Mouse (Mus musculus) adrenal gland, postnatal 25 days (tissue): Measurements from ENCODE around the gene Piwil4. TPM values are rescaled to one million over a fixed set of nuclear protein-coding genes. Genes with fewer than 3 reads are reported as not detected.
A peak's percentile ranks its signal among the peaks of the same experiment; 100 is the strongest.

Experiments
- DNase-seq: peaks from one replicate; pipeline ENCODE4 v3.0.0; 2021; ENCODE audit warnings: mixed read lengths
- long read RNA-seq: library from polyadenylated mRNA; stranded (forward); transcript quantifications from one replicate; pipeline ENCODE4 v2.0.0, GENCODE M21; 2021
- total RNA-seq: library from RNA; stranded (reverse); gene quantifications from 2 replicates; pipeline ENCODE4 v1.2.3, GENCODE M21; 2021

Gene Piwil4
- total RNA-seq = 0.12 TPM in 1 of 2 replicates, not detected in the other
- long read RNA-seq = 0 reads

DNA sequence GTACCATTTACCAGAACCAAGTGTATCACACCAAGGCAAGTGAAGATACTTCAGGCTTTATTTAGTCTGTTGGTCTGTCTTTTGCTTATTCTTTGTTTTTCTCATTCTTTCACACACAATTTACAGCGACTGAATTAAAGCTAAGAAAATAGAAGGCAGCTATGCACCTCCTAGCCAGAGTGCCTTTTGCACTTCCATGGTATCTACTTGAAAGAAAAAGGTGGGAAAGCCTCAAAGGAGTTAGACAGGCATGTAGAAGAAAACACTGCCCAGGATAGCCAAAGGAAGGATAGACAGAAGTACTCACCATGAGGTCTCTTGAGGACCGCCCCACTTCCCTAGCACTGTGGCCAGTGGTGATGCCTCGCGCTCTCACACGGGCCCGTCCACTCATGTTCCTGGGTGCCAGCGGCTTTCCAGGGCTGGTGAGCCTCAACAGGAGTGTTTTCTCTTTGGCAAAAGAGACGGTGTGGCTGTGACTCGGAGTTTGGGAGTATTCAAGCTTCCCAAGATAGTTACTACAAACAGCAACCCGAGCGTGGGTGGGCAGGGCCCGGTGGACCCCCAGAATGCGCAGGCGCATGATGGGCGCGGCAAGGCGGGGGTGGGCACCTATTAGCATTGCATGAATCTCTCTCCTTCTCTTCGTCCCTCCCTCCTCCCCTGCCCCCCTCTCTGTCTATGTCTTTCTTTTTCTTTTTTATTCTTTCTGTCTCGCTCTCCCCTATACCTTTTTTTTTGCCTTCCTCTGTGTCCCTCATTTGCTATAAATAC, at the start of gene Piwil4:
Gene Piwil4, minus strand, starts transcription at position 583 of the 774 bp plus-strand sequence.
- no peak for DNase-seq

DNA sequence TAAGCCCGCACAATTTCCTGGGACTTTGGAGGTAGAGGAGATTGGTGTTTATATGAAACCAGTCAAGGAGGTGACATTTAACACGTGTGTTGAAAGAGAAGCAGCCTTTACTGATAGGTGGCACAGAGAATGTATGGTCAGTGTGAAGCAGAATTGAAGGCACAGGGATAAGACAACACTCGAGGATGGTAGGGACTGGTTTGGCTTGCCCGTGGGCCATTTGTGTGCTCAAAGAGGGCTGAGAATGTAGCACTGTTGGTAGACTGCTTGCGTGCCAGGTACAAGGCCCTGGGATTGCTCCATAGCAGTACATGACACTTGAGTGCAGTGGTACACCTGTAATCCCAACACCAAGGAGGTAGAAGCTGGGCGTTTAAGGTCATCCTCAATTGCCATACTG, 46.8 kb upstream of the Piwil4 start:
- no peak for DNase-seq

DNA sequence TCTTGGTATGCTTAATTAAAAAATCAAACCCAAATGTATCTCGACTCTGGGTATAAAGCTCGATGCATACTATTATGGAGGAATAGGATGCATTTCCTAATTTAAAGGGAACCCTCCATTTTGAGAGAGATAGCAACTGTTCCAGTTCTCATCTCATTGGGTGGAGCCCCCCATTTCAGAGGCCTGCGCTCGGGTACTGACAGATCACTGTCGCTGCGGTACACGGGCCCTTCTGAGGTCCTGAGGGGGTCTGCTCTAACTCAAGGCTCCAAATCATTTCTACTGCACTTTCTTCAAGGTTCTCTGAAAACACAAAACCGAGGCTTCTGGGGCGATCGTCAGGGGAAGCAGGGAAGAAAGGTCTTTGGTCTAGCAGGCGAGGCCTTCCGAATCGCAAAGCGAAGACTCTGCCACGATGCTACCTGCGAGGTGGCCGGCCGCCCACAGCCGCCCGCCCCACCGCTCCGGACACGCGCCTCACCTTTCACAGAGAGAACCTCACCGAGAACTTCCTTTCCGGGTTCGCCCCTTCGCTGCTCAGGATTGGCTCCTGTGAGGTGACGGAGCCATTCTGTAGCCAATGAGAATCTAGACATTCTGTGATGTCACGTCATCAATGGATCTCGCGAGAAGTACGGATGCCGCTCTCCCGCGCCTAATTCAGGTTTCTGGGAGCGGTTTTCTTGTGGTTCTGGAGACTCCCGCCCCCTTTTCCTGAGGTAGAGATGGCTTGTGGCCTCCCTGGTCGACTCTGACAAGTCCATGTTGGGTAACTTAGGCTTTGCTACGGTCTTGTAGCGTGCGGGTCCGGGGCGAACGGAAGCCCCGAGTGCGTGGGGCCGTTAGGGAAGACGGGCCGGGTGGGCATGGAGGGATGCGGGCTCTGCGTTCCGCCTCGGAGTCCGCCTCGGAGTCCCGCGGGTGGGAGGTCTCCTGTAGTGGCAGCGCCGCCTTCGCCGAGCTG, 43.8 kb upstream of the Piwil4 start, which contains the start of the genes Mre11a and Ankrd49:
Gene Mre11a, plus strand, starts transcription at position 616 of the 964 bp plus-strand sequence.
Gene Ankrd49, minus strand, starts transcription at position 818 of the 964 bp plus-strand sequence.
- peak; percentile 85 for DNase-seq

DNA sequence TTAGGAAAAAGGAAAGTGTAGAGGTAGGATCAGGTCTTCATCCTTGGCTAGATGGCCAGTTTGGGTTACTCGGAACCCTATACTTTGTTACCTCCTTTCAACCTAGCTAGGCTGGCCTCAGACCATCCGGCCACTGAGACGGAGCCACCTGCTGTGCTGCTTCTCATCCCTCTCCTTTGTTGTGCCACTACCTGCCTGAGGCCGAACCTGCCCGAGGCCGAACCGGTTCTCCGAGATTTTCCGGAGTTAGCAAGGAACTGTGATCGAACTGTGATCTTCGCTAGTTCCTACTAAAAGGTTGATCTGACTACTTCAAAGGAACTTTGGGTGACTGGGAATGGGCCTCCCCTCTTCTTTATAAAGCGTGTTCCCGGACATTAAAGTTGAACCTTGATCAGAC, 37.8 kb upstream of the Piwil4 start:
- no peak for DNase-seq

DNA sequence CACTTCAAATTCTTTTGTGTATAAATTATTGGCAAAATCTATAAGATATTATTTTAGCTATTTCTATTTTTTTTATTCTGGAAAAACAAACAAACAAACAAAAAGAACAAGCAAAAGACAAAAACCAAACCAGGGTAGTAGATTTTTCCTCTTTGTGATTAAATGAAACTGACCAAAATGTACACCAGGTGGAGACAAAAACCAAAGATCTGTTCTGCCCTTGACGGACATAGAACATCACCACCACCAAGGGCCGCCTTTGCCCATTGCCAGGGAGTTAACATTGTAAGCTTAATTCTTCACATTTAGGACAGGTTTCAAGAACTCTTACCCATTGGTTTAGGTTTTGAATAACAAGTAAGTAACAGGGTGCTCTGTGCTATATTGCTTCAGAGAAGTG, 33.3 kb upstream of the Piwil4 start:
- DNase-seq = no peak

DNA sequence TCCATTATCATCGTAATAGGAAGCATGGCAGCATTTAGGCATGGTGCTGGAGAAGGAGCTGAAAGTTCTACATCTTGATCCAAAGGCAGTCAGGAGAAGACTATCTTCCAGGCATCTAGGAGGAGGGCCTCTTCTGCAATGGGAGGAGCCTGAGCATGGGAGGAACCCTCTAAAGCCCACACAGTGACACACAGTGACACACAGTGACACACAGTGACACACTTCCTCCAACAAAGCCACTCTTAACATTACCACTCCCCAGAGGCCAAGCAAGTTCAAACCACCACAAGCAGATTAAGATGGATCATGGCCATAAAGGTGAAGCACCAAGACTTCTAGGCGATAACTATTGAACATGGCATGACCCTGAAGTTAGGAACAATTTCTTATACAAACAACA, 31.5 kb upstream of the Piwil4 start:
- no peak for DNase-seq

DNA sequence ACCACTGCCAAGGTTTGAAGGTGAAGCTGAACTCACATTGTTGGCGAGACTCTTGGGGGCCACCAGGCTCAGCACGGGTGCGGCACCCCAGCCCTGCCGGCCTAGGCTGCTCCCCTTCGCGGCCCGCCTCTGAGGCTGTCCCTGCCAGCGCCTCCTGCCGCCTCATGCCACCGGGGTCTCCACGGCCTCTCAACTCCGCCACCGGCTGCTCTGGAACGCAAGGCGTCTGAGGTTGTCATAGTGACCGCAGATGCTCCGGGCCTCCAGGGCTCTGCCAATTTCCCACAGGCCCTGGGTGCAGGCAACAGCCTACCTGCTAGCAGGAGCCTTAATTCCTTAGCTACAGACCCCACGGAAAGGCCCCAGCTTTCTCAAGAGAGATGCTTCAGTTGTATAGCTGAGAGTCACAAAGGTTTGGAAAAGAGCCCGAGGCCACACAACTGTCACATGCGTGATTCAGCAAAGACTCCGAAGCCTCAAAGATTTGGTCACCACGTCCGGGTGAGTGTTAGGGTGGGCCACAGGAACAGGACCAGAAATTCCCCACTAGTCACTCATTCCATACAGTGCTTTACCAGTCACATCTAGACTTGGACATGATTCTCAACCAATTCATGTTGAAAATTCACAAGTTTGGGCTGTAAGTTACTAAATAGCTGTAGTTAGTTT, 30.4 kb upstream of the Piwil4 start, which contains the start of gene 1700012B09Rik:
Gene 1700012B09Rik, minus strand, starts transcription at position 228 of the 669 bp plus-strand sequence.
- no peak for DNase-seq

DNA sequence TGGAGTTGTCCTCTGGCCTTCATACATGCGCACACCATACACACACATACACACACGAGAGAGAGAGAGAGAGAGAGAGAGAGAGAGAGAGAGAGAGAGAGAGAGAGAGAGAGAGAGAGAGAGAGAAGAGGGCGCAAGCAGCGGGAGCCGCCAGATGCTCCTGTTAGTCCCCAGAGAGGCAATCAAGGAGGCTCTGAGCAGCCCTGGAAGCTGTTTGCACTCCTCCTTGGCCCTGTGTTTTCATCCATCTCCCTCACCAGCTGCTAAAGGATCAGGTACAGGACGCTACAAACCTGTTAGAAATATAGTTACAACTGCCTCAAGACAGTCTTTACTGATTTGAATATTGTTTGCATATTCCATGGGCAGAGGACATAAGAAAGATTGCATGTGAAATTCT, 29.3 kb upstream of the Piwil4 start:
- no peak for DNase-seq

DNA sequence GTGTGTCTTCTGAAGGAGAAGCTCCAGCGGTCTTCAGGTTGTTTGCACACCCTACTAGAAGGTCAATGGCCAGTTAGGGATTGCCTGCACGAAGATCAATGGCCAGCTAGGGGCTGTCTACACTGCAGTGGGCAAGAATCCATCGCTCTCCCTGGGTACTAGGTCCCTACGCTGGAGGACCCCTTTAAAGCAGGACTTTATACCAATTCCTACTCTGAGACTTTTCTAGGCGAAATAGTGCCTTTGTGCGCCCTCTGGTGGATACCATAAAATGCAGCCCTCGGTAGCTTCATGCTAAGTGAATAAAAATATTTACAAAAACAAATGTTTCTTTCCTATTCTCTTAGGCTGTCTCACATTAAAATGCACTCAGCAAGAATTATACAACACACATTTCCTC, 24.2 kb upstream of the Piwil4 start:
- peak; percentile 47 for DNase-seq

DNA sequence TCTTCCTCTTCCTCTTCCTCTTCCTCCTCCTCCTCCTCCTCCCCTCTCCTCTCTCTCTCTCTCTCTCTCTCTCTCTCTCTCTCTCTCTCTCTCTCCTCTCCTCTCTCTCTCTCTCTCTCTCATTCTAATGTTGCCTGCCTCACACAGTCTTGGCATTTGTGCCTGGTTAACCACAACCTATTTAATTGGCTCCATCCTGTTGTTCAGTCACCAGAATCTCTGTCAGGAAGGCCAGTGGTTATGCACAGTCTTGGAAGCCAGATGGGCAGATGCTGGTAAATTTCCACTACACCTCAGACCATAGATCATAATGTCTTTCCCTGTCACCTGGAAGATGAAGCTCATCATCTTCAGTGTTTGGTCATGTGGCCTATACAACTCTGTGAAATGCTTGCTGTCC, 18.7 kb upstream of the Piwil4 start:
- DNase-seq = no peak

DNA sequence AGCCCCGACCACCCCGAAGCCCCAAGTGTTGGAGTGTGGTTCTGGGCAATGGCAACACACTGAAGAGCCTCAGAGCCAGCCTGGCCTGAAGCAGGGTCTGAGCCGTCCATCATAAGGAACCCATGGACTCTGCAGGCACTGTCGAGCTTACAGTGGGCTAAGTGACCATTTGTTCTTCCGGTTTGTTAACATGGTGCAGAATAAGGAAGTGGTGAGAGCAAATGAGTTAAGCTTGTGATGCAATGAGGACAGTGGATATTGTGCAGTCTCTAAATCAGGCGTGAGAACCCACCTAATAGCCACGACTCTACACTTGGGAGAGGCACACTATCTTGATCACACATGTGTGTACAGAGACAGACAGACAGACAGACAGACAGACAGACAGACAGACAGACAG, 18.1 kb upstream of the Piwil4 start:
- DNase-seq = no peak

DNA sequence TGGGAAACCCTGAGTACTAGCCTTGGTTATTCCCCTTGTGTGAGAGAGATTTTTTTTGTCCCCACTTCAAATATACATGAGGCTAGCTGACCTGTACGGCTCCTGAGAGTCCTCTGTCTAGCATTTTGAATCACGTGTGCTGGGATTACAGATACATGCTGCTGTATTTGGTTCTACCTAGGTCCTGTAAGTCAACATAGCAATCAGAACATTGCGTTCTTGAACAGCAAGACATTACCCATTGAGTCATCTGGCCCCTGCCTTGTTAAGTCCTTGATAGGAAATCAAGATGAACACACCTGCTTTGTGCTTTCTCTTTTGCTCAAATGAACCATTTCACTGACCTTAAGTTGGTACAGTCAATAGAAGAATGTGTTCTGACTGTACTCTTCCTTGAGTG, 13.9 kb upstream of the Piwil4 start:
- DNase-seq = no peak

DNA sequence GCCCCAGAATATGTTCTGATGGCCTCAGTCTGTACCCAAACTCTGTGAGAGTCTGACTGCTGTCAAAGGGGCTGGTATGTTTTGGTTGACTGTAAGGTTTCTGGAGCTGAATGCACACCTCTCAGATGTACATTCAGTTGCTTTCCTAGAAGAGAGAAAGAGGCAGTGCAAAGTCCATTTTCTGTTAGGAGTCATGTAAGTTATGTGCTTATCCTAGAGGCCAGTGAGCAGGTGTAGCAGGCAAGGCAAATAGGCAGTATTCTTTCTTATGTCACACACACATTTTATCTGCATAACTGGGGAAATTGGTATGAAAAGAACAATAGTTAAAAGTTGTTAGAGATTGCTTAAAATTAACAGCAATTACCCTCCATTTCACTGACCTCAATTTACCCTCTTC, 13.4 kb upstream of the Piwil4 start:
- DNase-seq = no peak

DNA sequence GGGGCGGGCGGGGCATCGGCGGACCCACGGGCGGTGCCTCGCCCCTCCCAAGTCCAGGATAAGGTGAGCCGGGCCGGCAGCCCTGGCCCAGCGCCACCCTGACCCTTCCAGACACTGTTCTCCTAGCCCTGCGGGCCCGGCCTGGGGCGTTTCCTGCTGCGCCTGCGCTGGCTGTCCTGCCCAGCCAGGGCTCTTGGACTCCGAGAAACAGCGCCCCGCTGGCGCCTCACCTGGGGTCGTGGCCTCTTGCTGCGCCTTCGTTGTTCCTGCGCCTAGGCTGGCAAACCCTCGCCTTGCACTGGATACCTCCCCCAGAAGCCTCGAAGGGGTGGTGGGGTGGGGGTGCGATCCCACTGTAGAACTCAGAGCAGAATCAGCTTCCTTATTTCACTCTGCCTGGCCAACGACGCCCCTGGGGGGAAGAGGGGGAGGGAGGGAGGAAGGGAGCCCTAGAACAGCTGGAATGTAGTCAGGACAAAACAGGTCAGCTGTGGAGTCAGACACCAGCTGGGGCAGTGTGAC, 11.5 kb upstream of the Piwil4 start, which contains the start of gene Fut4:
Gene Fut4, minus strand, starts transcription at position 393 of the 522 bp plus-strand sequence.
- peak; percentile 66 for DNase-seq

DNA sequence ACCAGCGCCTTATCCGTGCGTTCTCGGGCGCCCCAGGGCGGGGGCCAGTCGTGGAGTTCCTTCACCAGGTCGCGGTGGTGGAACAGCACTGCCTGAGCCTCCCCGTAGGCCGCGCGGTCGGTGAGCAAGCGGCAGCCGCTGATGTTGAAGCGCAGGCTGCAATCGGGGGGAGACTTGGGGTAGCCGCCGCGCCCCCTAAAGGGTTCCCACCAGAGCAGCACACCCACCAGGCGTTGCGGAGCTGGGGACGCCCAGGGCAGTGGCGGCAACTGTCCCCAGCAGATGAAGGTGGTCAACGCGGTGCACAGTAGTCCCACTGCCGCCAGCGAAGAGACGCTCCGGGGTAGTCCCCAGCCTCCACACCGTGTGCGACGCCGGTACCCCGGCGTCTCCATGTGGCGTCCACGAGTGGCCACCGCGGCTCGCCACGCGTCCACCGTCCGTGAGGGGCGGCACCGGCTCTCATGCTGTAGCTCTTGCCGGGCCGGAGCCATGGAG, 11.0 kb upstream of the Piwil4 start:
- DNase-seq = peak; percentile 37

DNA sequence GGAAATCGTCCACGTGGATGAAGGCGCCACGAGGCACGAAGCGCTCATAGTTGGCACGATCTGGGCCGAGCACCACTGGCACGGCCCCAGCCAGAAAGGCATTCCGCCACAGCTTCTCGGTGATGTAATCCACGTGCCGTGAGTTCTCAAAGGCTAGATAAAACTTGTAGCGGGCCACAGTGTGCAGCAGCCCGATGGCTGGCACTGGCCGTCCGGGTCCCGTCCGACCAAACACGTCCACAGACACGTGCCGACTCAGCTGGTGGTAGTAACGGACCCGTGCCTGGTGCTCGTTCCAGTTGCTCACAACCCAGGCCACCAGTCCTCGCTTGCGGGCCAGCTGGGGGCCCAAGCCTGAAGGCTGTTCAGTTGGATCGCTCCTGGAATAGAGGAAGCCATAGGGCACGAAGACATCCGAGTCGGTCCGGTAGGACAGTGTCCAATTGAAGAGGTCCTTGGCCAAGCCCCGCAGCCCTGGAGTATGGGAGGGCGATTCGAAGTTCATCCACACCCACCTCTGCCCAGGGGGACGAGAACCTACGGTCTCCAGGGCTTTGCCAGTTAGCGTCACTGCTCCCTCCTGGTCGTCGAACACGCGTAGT, 10.5 kb upstream of the Piwil4 start:
- peak; percentile 21 for DNase-seq

DNA sequence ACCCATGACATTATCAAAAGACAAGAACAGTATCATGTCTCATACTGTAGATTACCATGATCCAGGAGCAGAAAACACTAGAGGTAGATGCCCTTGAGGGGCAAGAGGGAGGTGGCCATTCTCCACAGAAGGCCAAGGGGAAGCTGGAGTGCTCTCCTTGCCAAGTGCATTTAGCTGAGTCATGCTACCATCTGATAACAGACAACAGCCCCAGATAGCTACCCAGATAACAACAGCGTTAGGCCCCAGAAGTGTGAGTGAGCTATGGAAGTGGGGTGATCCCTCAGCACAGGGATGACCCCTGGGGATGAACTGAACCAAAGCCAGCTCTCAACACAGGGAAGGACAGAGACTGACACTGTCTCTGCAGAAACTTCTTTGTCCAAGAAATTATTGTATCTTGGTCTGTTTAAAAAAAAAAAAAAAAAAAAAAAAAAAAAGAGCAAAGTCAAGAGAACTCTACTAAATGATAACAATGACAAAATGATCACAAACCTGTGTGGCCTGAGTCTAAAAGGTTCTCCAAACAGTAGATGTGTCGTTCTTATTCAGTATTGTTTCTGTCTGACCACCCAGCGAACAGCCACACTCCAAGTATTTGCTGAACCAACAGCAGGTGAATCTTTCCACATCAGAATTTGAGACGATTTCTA, 909 bp downstream of the Piwil4 start:
- DNase-seq = no peak

DNA sequence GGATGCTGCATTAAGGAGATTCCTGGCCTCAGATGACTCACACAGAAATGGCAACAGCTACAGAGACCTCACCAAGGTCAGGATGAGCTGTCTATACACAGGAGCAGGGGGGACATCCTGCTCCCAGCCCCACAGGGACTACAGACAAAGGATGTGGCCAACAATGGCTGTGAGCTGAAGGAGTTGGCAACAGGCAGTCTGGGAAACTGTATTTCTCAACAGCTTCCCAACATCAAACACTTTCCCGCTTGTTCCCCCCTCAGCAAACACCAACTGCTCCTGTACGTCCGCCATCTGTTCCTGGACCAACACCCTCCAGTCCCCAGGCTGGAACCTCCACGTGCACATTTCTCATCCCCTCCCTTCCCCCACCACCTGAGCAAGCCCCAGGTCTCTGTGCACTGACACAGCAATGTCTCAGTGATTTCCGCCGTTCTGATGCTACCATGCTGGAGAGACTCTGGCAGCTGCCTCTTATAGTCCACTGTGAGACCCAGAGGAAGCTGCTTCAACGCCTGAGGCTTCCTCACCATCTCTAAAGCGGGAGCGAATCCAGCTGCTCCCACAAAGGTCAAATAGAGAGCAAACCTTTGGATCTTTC, 9.5 kb downstream of the Piwil4 start:
- no peak for DNase-seq

DNA sequence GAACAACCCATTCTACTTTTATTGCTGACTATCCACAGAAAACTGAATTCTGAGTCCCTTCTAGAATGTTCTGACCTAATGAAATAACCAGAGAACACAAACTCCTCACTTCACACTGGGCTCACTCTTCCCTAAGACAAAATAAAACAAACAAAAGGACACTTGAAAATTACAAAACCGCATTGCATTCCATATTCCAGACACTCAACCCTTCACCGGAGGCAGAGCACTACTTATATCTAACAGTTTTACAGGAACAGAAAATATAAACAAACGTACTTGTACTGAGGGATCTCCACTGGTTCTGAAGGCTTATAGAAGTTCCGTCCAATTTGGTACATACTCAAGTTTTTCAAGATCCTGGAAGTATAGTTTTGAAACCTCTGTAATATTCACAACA, 12.2 kb downstream of the Piwil4 start:
- DNase-seq = no peak

DNA sequence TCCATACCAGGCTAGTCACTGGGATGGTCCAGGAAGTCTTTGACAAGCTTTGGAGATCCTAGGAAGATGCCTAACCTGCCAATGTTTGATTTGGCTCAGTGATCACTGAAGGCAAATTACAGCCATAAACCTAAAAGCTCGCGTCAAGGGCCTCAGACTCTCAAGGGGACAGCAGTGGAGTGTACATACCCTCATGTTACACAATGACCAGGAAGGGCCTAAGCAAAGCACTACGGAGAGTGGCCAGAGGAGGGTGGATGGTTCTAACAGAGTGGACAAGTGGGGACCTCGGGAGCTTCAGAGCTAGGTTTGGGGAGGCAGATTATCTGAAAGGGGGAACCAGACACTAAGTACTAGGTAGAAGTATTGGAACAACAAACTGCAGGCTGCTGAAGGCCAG, 13.9 kb downstream of the Piwil4 start:
- DNase-seq = no peak
